Mouse (Mus musculus): ENCODE measurements around the gene Exosc10. TPM values are rescaled to one million over a fixed set of nuclear protein-coding genes. Genes with fewer than 3 reads are reported as not detected.

The Exosc10 gene
- polyA plus RNA-seq, 1 experiment from 2014 or later = 107 TPM

- peaks cover 12% of the 10 kb centered on the region for H3K4me1 ChIP-seq (replicated peaks; ENCODE audit: control insufficient read depth, insufficient read depth, low read length)
- H3K27ac ChIP-seq (ENCODE audit: low read length) = no peak overlapping the region
- H3K36me3 ChIP-seq (ENCODE audit: control insufficient read depth, insufficient read depth) = peaks cover 59% of the 10 kb centered on the region
- 94% methylated on average over 17 of the region's 17 CpGs for whole genome bisulfite sequencing
- H3K4me2 ChIP-seq (ENCODE audit: low read length) = no peak overlapping the region
- no peak for ATAC-seq
- no peaks in the 10 kb centered on the region for H3K9me3 ChIP-seq (ENCODE audit: control insufficient read depth, low read length)
- no peaks in the 10 kb centered on the region for H3K27me3 ChIP-seq (replicated peaks; ENCODE audit: control insufficient read depth, insufficient read depth, low read length)
- H3K9ac ChIP-seq (replicated peaks; ENCODE audit: low read depth, low read length) = no peak overlapping the region
- H3K4me3 ChIP-seq (replicated peaks; ENCODE audit: low read length) = no peak overlapping the region
These were observed 4.4 kb downstream of the Exosc10 start for GRCm38 (mm10) chr4:148562676-148563075.

DNA sequence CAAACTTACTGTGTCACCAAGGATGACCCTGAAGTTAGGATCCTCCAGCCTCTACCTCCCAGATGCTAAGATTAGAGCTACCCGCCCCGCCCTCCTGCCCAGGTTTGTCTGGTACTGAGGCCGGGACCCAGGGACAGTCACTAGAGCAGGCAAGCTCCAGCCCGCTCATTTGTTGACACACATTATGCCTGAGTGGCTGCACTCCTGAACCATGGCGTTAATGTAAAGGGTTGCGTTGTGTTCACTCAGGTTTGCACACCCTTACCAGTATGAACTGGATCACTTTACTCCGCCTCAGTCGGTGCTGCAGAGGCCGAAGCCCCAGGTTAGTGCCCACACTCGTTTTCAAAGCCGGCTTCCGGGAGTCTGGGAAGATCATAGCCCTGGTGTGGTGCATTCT, 5.4 kb downstream of the Exosc10 start:
- H3K27ac ChIP-seq (ENCODE audit: low read length) = no peak overlapping the region
- peaks cover 67% of the 10 kb centered on the region for H3K36me3 ChIP-seq (ENCODE audit: control insufficient read depth, insufficient read depth)
- 93% methylated on average over 12 of the region's 12 CpGs for WGBS
- no peaks in the 10 kb centered on the region for H3K27me3 ChIP-seq (replicated peaks; ENCODE audit: control insufficient read depth, insufficient read depth, low read length)
- H3K9ac ChIP-seq (replicated peaks; ENCODE audit: low read depth, low read length) = no peak overlapping the region
- ATAC-seq = no peak
- H3K4me3 ChIP-seq (replicated peaks; ENCODE audit: low read length) = no peak overlapping the region
- peaks cover 8% of the 10 kb centered on the region for H3K4me1 ChIP-seq (replicated peaks; ENCODE audit: control insufficient read depth, insufficient read depth, low read length)
- H3K4me2 ChIP-seq (ENCODE audit: low read length) = no peak overlapping the region
- H3K9me3 ChIP-seq (ENCODE audit: control insufficient read depth, low read length) = no peaks in the 10 kb centered on the region

- Histone ChIP-seq H3K4me1 (replicated peaks; ENCODE audit: control insufficient read depth, insufficient read depth, low read length) (no peaks in the 10 kb centered on the region), H3K4me3 (replicated peaks; ENCODE audit: low read length) (no peak overlapping the region), H3K27ac (ENCODE audit: low read length) (no peak overlapping the region), H3K9me3 (ENCODE audit: control insufficient read depth, low read length) (no peaks in the 10 kb centered on the region), H3K9ac (replicated peaks; ENCODE audit: low read depth, low read length) (no peak overlapping the region), H3K36me3 (ENCODE audit: control insufficient read depth, insufficient read depth) (peaks cover 77% of the 10 kb centered on the region), H3K27me3 (replicated peaks; ENCODE audit: control insufficient read depth, insufficient read depth, low read length) (no peaks in the 10 kb centered on the region), H3K4me2 (ENCODE audit: low read length) (no peak overlapping the region)
- ATAC-seq = no peak
- 91% methylated on average over 10 of the region's 10 CpGs for WGBS
These were observed 11.9 kb downstream of the Exosc10 start for GRCm38 (mm10) chr4:148570138-148570537.

DNA sequence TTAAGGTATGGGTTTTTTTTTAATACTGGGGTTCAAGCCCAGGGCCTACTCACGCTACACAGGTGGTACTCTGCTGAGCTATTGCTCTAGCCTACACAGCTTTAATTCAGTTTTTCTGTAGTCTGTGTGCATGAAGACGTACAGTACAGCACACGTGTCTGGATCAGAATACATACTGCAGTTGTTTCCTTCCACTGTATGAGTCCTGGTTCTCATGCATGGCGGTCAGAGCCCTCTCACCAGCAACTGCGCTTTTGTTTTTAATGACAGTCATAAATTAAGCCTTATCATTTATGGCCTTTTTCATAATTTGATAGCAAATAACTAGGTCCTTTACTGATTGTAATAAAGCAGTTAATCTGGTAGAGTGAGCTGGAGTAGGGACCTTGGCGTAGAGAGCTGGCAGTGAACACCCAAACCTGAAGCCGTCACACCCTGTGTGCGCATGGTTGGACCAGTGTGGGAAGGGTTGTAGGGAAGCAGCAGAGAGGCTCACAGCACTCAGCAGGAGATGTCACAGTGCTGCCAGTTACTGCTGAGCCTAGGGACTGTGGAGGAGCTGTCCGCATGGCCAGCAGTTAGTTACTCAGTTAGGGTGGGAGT, 12.6 kb downstream of the Exosc10 start:
- ATAC-seq = no peak

DNA sequence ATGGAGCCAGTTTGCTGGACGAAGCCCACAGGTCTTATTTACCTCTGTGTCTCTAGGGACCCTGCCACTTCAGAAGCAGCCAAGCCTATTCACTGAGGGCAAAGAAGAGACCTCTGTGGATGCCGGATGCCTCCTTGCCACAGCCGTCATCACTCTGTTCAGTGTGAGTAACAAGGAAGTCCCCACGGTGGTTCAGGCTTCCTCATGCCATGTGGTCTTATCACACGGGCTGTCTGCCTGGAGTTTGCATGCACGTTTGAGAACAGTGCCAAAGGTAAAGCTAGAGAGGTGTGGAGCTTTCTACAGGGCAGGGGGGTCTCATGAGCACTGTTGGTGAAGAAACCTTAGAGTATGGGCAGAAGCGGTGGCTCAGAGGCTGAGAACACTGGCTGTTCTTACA, 15.0 kb downstream of the Exosc10 start:
- H3K4me1 ChIP-seq (replicated peaks; ENCODE audit: control insufficient read depth, insufficient read depth, low read length) = no peaks in the 10 kb centered on the region
- H3K27me3 ChIP-seq (replicated peaks; ENCODE audit: control insufficient read depth, insufficient read depth, low read length) = no peaks in the 10 kb centered on the region
- H3K4me3 ChIP-seq (replicated peaks; ENCODE audit: low read length) = no peak overlapping the region
- ATAC-seq = no peak
- H3K9me3 ChIP-seq (ENCODE audit: control insufficient read depth, low read length) = no peaks in the 10 kb centered on the region
- no peak overlapping the region for H3K27ac ChIP-seq (ENCODE audit: low read length)
- no peak overlapping the region for H3K9ac ChIP-seq (replicated peaks; ENCODE audit: low read depth, low read length)
- peaks cover 79% of the 10 kb centered on the region for H3K36me3 ChIP-seq (ENCODE audit: control insufficient read depth, insufficient read depth)
- WGBS = 92% methylated on average over 7 of the region's 7 CpGs
- no peak overlapping the region for H3K4me2 ChIP-seq (ENCODE audit: low read length)

More for the DNA sequence above, 12.6 kb downstream of the Exosc10 start:
- no peaks in the 10 kb centered on the region for H3K27me3 ChIP-seq (replicated peaks; ENCODE audit: control insufficient read depth, insufficient read depth, low read length)
- no peak overlapping the region for H3K4me2 ChIP-seq (ENCODE audit: low read length)
- H3K36me3 ChIP-seq (ENCODE audit: control insufficient read depth, insufficient read depth) = peaks cover 78% of the 10 kb centered on the region
- 96% methylated on average over 9 of the region's 9 CpGs for WGBS
- H3K4me3 ChIP-seq (replicated peaks; ENCODE audit: low read length) = no peak overlapping the region
- no peak overlapping the region for H3K9ac ChIP-seq (replicated peaks; ENCODE audit: low read depth, low read length)
- H3K9me3 ChIP-seq (ENCODE audit: control insufficient read depth, low read length) = no peaks in the 10 kb centered on the region
- no peaks in the 10 kb centered on the region for H3K4me1 ChIP-seq (replicated peaks; ENCODE audit: control insufficient read depth, insufficient read depth, low read length)
- no peak overlapping the region for H3K27ac ChIP-seq (ENCODE audit: low read length)

DNA sequence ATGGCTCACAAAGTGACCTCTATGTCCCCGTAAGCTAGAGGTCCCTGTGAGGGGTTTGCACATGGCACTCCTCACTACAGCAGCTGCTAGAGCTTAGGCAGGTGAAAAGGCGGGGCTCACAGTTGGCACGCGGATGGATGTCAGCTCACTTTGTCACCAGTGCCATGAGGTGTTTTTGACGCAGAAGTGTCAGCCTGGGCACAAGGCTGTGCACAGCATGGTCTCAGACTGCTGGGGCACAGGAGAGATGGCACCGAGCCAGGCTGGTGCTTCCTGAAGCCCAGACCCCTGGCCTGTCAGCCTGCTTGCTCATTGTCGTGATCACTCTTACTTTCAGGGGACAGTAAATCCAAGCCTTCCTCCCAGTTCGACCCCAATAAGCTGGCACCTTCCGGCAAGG, 22.5 kb downstream of the Exosc10 start:
- no peak overlapping the region for H3K4me2 ChIP-seq (ENCODE audit: low read length)
- peaks cover 31% of the 10 kb centered on the region for H3K36me3 ChIP-seq (ENCODE audit: control insufficient read depth, insufficient read depth)
- no peaks in the 10 kb centered on the region for H3K9me3 ChIP-seq (ENCODE audit: control insufficient read depth, low read length)
- H3K27ac ChIP-seq (ENCODE audit: low read length) = no peak overlapping the region
- WGBS = 88% methylated on average over 9 of the region's 9 CpGs
- no peaks in the 10 kb centered on the region for H3K4me1 ChIP-seq (replicated peaks; ENCODE audit: control insufficient read depth, insufficient read depth, low read length)
- 0 out of 2 replicates have a peak, but pooled peaks have one; percentile 4 for ATAC-seq
- H3K27me3 ChIP-seq (replicated peaks; ENCODE audit: control insufficient read depth, insufficient read depth, low read length) = no peaks in the 10 kb centered on the region
- H3K9ac ChIP-seq (replicated peaks; ENCODE audit: low read depth, low read length) = no peak overlapping the region
- H3K4me3 ChIP-seq (replicated peaks; ENCODE audit: low read length) = no peak overlapping the region

DNA sequence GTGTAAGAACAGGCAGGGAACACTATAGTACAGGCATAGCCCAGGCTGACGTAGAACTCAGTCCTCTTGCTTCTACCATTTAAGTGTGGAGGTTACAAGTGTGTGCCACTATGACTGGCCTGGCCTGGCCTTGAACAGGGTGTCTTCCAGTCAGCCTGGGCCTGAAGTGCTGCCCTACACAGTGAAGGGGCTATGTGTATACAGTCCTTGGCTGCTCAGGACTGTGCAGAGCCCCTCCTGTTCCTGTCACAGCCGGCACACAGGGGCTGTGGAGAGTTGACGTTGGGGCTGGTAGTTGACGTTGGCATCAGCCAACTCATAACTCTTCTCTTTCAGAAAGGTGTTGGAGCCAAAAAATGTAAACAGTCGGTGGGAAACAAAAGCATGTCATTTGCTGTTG, 23.2 kb downstream of the Exosc10 start:
- Histone ChIP-seq H3K27ac (ENCODE audit: low read length) (no peak overlapping the region), H3K9ac (replicated peaks; ENCODE audit: low read depth, low read length) (no peak overlapping the region), H3K9me3 (ENCODE audit: control insufficient read depth, low read length) (no peaks in the 10 kb centered on the region), H3K4me3 (replicated peaks; ENCODE audit: low read length) (no peak overlapping the region), H3K4me1 (replicated peaks; ENCODE audit: control insufficient read depth, insufficient read depth, low read length) (no peaks in the 10 kb centered on the region), H3K36me3 (ENCODE audit: control insufficient read depth, insufficient read depth) (peaks cover 25% of the 10 kb centered on the region), H3K4me2 (ENCODE audit: low read length) (no peak overlapping the region), H3K27me3 (replicated peaks; ENCODE audit: control insufficient read depth, insufficient read depth, low read length) (no peaks in the 10 kb centered on the region)
- 0 out of 2 replicates have a peak, but pooled peaks have one; percentile 38 for ATAC-seq
- 93% methylated on average over 5 of the region's 5 CpGs for WGBS

GRCm38 (mm10) chr4:148583257-148583656, 25.0 kb downstream of the Exosc10 start:
- 87% methylated on average over 4 of the region's 4 CpGs for WGBS
- Histone ChIP-seq H3K36me3 (ENCODE audit: control insufficient read depth, insufficient read depth) (peaks cover 13% of the 10 kb centered on the region; the same call in 1 of the 2 replicates), H3K27me3 (replicated peaks; ENCODE audit: control insufficient read depth, insufficient read depth, low read length) (no peaks in the 10 kb centered on the region), H3K9ac (replicated peaks; ENCODE audit: low read depth, low read length) (no peak overlapping the region), H3K4me2 (ENCODE audit: low read length) (no peak overlapping the region), H3K9me3 (ENCODE audit: control insufficient read depth, low read length) (no peaks in the 10 kb centered on the region), H3K4me1 (replicated peaks; ENCODE audit: control insufficient read depth, insufficient read depth, low read length) (no peaks in the 10 kb centered on the region), H3K27ac (ENCODE audit: low read length) (no peak overlapping the region), H3K4me3 (replicated peaks; ENCODE audit: low read length) (no peak overlapping the region)
- no peak for ATAC-seq

- peaks cover 12% of the 10 kb centered on the region for H3K4me1 ChIP-seq (replicated peaks; ENCODE audit: control insufficient read depth, insufficient read depth, low read length)
- H3K9ac ChIP-seq (replicated peaks; ENCODE audit: low read depth, low read length) = no peak overlapping the region
- H3K4me2 ChIP-seq (ENCODE audit: low read length) = no peak overlapping the region
- H3K36me3 ChIP-seq (ENCODE audit: control insufficient read depth, insufficient read depth) = no peaks in the 10 kb centered on the region; the same call in 1 of the 2 replicates
- H3K27me3 ChIP-seq (replicated peaks; ENCODE audit: control insufficient read depth, insufficient read depth, low read length) = no peaks in the 10 kb centered on the region
- 84% methylated on average over 9 of the region's 9 CpGs for WGBS
- H3K4me3 ChIP-seq (replicated peaks; ENCODE audit: low read length) = no peak overlapping the region
- H3K9me3 ChIP-seq (ENCODE audit: control insufficient read depth, low read length) = no peaks in the 10 kb centered on the region
- no peak overlapping the region for H3K27ac ChIP-seq (ENCODE audit: low read length)
- no peak for ATAC-seq
These were observed 28.4 kb downstream of the Exosc10 start for GRCm38 (mm10) chr4:148586648-148587047.

DNA sequence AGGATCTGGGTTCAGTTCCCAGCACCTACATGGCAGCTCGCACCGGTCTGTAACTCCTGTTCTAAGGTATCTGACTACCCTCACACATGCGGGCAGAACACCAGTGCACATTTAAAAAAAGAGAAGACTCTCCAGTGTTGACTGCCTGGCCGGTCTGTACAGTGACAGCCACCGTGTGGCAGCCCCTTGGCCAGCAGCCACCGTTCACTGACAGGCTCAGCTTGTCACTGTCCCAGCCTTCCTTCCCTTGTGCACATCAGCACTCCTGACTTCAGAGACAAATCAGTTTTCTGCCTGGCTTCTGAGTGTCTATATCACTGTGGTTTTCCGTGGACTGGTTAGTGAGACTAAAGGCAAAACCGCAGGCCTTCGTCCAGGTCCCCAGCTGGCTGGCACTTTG, 30.6 kb downstream of the Exosc10 start:
- H3K9ac ChIP-seq (replicated peaks; ENCODE audit: low read depth, low read length) = no peak overlapping the region
- no peak overlapping the region for H3K4me2 ChIP-seq (ENCODE audit: low read length)
- no peaks in the 10 kb centered on the region for H3K27me3 ChIP-seq (replicated peaks; ENCODE audit: control insufficient read depth, insufficient read depth, low read length)
- no peaks in the 10 kb centered on the region for H3K9me3 ChIP-seq (ENCODE audit: control insufficient read depth, low read length)
- H3K4me3 ChIP-seq (replicated peaks; ENCODE audit: low read length) = no peak overlapping the region
- H3K36me3 ChIP-seq (ENCODE audit: control insufficient read depth, insufficient read depth) = no peaks in the 10 kb centered on the region
- 64% methylated on average over 9 of the region's 9 CpGs for WGBS
- H3K4me1 ChIP-seq (replicated peaks; ENCODE audit: control insufficient read depth, insufficient read depth, low read length) = peaks cover 25% of the 10 kb centered on the region
- H3K27ac ChIP-seq (ENCODE audit: low read length) = no peak overlapping the region
- no peak for ATAC-seq
